Comparison of ENCODE assay signal across 8 mouse cellular contexts in genomic region chr11:110427159-110427561, GRCm38 (mm10). TPM values are rescaled to one million over a fixed set of nuclear protein-coding genes. Genes with fewer than 3 reads are reported as not detected.
DNase-seq lines count a peak whose midpoint lies in the region; ATAC-seq and TF ChIP-seq lines count a peak whose summit lies in the region.
"Had no signal": no experiment of that assay in that cellular context is flagged by ENCODE, and none has a peak within 500 bp of the region (broad histone marks: within the 10 kb centered on the region; RNA-seq: fewer than 3 reads in every experiment).

No protein-coding gene starts in this region.

- no peak for TF ChIP-seq EP300 in lung, postnatal 0 days (IDR thresholded peaks at IDR 0.05)

- no peak for TF ChIP-seq CTCF in lung, postnatal 0 days (IDR thresholded peaks at IDR 0.05)

- DNase-seq in lung, postnatal 0 days (ENCODE audit: low spot score): peak; percentile 72
- no peak for DNase-seq in lung, adult 18-20 months
- DNase-seq in layer of hippocampus, adult 8-10 months (ENCODE audit: low spot score in 2 of 2): no peak
- no peak for DNase-seq in frontal cortex, postnatal 14 days (ENCODE audit: low spot score in 2 of 2)
- DNase-seq: heart, postnatal 10 days had no signal

- ATAC-seq in lung, postnatal 0 days: peak; percentile 92
- 0 out of 2 replicates have a peak, but pooled peaks have one; percentile 41 for ATAC-seq in forebrain, embryonic 13.5 days
- ATAC-seq in kidney, embryonic 16.5 days (ENCODE audit: low FRiP score, low TSS enrichment): peak; percentile 73; the same call in 1 of the 2 replicates
- peak; percentile 41; the same call in 1 of the 2 replicates for ATAC-seq in stomach, embryonic 15.5 days (ENCODE audit: insufficient read depth, low FRiP score, low read depth)

- H3K27me3 ChIP-seq in lung, postnatal 0 days (replicated peaks; ENCODE audit: insufficient read depth, low read length): no peaks in the 10 kb centered on the region
- no peaks in the 10 kb centered on the region for H3K27me3 ChIP-seq in forebrain, embryonic 13.5 days
- H3K27me3 ChIP-seq in kidney, embryonic 16.5 days (ENCODE audit: insufficient read depth, low read length): no peaks in the 10 kb centered on the region
- H3K27me3 ChIP-seq in stomach, embryonic 15.5 days (replicated peaks): no peaks in the 10 kb centered on the region

- no peaks in the 10 kb centered on the region for H3K9me3 ChIP-seq in lung, postnatal 0 days (ENCODE audit: low read length)
- no peaks in the 10 kb centered on the region for H3K9me3 ChIP-seq in forebrain, embryonic 13.5 days (replicated peaks)
- H3K9me3 ChIP-seq in kidney, embryonic 16.5 days (ENCODE audit: low read length): no peaks in the 10 kb centered on the region
- no peaks in the 10 kb centered on the region for H3K9me3 ChIP-seq in stomach, embryonic 15.5 days

- no peak overlapping the region for H3K4me3 ChIP-seq in lung, postnatal 0 days (ENCODE audit: low read depth, low read length)
- H3K4me3 ChIP-seq in forebrain, embryonic 13.5 days: no peak overlapping the region
- H3K4me3 ChIP-seq in kidney, embryonic 16.5 days (ENCODE audit: low read length): no peak overlapping the region
- H3K4me3 ChIP-seq in stomach, embryonic 15.5 days (replicated peaks): no peak overlapping the region

- no peaks in the 10 kb centered on the region for H3K4me1 ChIP-seq in lung, postnatal 0 days (ENCODE audit: insufficient read depth, low read depth, low read length)
- peaks cover 13% of the 10 kb centered on the region for H3K4me1 ChIP-seq in forebrain, embryonic 13.5 days
- peaks cover 22% of the 10 kb centered on the region for H3K4me1 ChIP-seq in kidney, embryonic 16.5 days (ENCODE audit: insufficient read depth, low read length)
- H3K4me1 ChIP-seq in stomach, embryonic 15.5 days: no peaks in the 10 kb centered on the region; the same call in 1 of the 2 replicates

- H3K27ac ChIP-seq in lung, postnatal 0 days (ENCODE audit: low read length): no peak overlapping the region
- no peak overlapping the region for H3K27ac ChIP-seq in forebrain, embryonic 13.5 days
- peak overlapping the region; percentile 72 for H3K27ac ChIP-seq in kidney, embryonic 16.5 days (ENCODE audit: low read length)
- peak overlapping the region; percentile 52 for H3K27ac ChIP-seq in stomach, embryonic 15.5 days

- no peaks in the 10 kb centered on the region for H3K36me3 ChIP-seq in lung, postnatal 0 days (ENCODE audit: insufficient read depth, low read length)
- no peaks in the 10 kb centered on the region for H3K36me3 ChIP-seq in forebrain, embryonic 13.5 days (ENCODE audit: poor library complexity, severe bottlenecking)
- H3K36me3 ChIP-seq in kidney, embryonic 16.5 days (ENCODE audit: insufficient read depth, low read length): no peaks in the 10 kb centered on the region
- no peaks in the 10 kb centered on the region for H3K36me3 ChIP-seq in stomach, embryonic 15.5 days

- 40% methylated on average over 11 of the region's 11 CpGs for WGBS in lung, postnatal 0 days
- 37% methylated on average over 11 of the region's 11 CpGs for WGBS in forebrain, embryonic 13.5 days
- WGBS in kidney, embryonic 16.5 days: 28% methylated on average over 11 of the region's 11 CpGs
- WGBS in stomach, embryonic 15.5 days: 46% methylated on average over 11 of the region's 11 CpGs

- no peak overlapping the region for H3K9ac ChIP-seq in lung, postnatal 0 days (replicated peaks; ENCODE audit: low read depth)
- no peak overlapping the region for H3K9ac ChIP-seq in forebrain, embryonic 13.5 days
- 0 out of 2 replicates have a peak overlapping the region, but pooled peaks have one; percentile 16 for H3K9ac ChIP-seq in kidney, embryonic 16.5 days (replicated peaks; ENCODE audit: low read length)
- H3K9ac ChIP-seq in stomach, embryonic 15.5 days: no peak overlapping the region

- 0 out of 2 replicates have a peak overlapping the region, but pooled peaks have one; percentile 17 for H3K4me2 ChIP-seq in lung, postnatal 0 days (replicated peaks; ENCODE audit: low read depth, low read length)
- no peak overlapping the region for H3K4me2 ChIP-seq in forebrain, embryonic 13.5 days
- peak overlapping the region; percentile 14; the same call in 1 of the 2 replicates for H3K4me2 ChIP-seq in kidney, embryonic 16.5 days (replicated peaks; ENCODE audit: low read depth, low read length)
- H3K4me2 ChIP-seq in stomach, embryonic 15.5 days: no peak overlapping the region

RNA-seq across cellular contexts. Expression of gene Map2k6, which starts 28.2 kb away (rescaled TPM):
- 4.7 and 5.1 TPM in 2 replicates for polyA plus RNA-seq in lung, postnatal 0 days (2015; fragmentation: Nextera tagmentation; extraction: Ambion mirVana)
- polyA plus RNA-seq in forebrain, embryonic 13.5 days (2015; fragmentation: Nextera tagmentation; extraction: Ambion mirVana): 39.9 and 44.7 TPM in 2 replicates
- 23.2 and 23.8 TPM in 2 replicates for polyA plus RNA-seq in kidney, embryonic 16.5 days (2015; fragmentation: Nextera tagmentation; extraction: Ambion mirVana)
- polyA plus RNA-seq in stomach, embryonic 15.5 days (2015; fragmentation: Nextera tagmentation; extraction: Ambion mirVana): 17.0 and 18.9 TPM in 2 replicates
- total RNA-seq in layer of hippocampus, adult 8-10 months (2022): 10 to 100 TPM; 28.0 to 37.1 (median 32.3) TPM

Comparison
In these comparisons a context has a peak if more than half of its experiments do, and no peak if none do; other contexts are left out.
1. ATAC-seq: peak in every context shown above with its lines; median percentile 92 in lung, postnatal 0 days; 73 in kidney, embryonic 16.5 days; 41 in forebrain, embryonic 13.5 days; 41 in stomach, embryonic 15.5 days.
2. H3K27ac ChIP-seq: peak in kidney, embryonic 16.5 days (single experiment) and stomach, embryonic 15.5 days (single experiment); none in lung, postnatal 0 days (single experiment) and forebrain, embryonic 13.5 days (single experiment).
3. H3K4me2 ChIP-seq: peak in lung, postnatal 0 days (single experiment) and kidney, embryonic 16.5 days (single experiment); none in forebrain, embryonic 13.5 days (single experiment) and stomach, embryonic 15.5 days (single experiment).